Mouse (Mus musculus) left cerebral cortex, adult 18-20 months (tissue): Measurements from ENCODE around the gene Fadd. TPM values are rescaled to one million over a fixed set of nuclear protein-coding genes. Genes with fewer than 3 reads are reported as not detected.

Experiments
- DNase-seq, 2 experiments: peaks; one replicate each; pipeline ENCODE4 v3.0.0; 2021 to 2022; ENCODE audit warnings: low spot score in 2 of 2, mixed read lengths in 1 of 2
- total RNA-seq, 2 experiments: library from RNA; stranded (reverse); gene quantifications; 2 replicates each; pipeline ENCODE4 v1.2.3; 2021

Gene Fadd
- total RNA-seq, 2 experiments from 2014 or later = 2.2 to 2.3 TPM

DNA sequence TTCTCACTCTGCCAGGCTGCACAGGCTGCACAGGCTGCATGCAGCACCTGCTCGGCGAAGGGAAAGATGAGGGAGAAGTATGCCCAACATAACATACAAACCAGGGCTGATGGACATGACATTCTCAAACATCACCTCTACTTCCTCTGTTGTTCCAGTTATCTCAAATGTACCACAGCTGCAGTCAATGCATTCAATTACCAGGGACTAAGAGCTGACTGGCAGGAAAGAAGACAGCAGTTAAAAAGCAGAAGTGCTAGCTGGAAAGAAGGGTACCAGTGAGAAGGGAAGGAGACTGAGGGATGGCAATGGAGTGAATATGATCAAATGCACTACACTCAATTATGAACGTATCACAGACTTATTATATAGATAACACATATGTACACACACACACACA is 45.9 kb downstream of the Fadd start:
- no peak for DNase-seq

DNA sequence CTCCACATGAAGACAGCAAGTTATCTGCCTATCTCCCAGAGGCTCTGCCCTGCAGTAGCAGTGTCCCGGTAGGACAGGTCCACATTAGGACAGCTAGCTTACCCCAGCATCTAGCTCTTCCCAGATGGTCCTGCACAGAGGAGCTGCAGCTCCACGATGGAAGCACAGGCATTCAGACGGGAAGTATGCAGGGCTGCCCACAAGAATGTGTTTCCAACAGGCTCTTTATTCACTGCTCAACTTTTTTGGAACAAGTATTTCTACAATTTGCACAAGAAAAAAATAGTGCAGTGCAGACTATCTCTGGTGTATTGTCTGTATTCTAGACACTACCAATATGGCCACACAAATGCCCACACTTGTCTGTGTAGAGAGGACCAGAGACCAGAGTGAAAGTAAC is 47.5 kb downstream of the Fadd start:
- no peak for DNase-seq

DNA sequence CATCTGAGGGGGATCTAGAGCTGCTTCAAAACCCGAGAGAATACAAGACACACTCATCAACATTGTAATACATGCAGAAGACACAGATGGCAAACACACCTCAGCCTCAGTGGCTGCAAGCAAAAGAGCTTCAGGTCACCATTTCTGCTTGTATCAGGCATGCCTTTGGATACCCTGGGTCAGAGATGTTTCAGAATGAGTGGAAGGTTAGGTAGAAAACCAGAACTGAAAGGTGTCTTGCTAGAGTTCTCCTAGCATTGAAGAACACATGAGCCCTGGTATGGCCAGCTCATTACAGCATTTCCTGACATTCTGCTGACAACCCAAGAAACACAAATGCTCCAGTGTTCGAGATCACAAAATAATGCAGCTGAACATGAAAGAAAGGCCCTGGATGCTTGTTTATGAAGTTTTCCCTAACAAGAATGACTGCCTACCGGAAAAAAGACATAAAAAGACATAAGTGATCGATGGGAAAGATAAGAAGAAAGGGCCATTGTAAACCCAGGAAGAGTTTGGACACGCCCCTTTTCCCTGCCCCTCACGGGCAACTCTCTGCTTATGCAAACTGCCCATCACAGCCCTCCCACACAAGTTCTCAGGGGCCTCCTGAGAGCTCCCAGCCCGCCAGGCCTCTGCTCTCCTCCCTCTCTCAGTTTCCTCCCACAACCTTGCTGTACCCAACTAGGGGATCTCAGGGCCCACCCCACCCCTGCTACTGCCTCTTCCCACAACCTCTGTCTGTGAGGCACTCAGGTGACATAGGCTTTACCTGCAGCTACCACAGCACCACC is 50.5 kb downstream of the Fadd start:
- no peak for DNase-seq

GRCm38 (mm10) chr7:144529851-144530250 is 52.4 kb downstream of the Fadd start:
- DNase-seq = peak; percentile 34 to 56

- no peak for DNase-seq
These were observed 54.5 kb downstream of the Fadd start for GRCm38 (mm10) chr7:144527723-144528221.

Other genes starting within 250 kb of the Fadd start
- 100 to 1,000 TPM in 1 of 2 experiments, 10 to 100 TPM in 1; 91.7 to 103 TPM for gene Cttn, start 111.5 kb downstream of the Fadd start, total RNA-seq
- gene Ppfia1, start 28.7 kb downstream of the Fadd start, total RNA-seq = 10 to 100 TPM; 28.9 to 37.6 TPM
- 1 to 10 TPM; 2.5 to 4.1 TPM for gene Ano1, start 169.5 kb upstream of the Fadd start, total RNA-seq